Mouse (Mus musculus) gonadal fat pad, adult 2 months (tissue): ENCODE results near the gene Arhgef28. TPM values are rescaled to one million over a fixed set of nuclear protein-coding genes. Genes with fewer than 3 reads are reported as not detected.

ENCODE experiments used
- DNase-seq: peaks from one replicate; pipeline ENCODE4 v3.0.0-alpha.2; 2012; ENCODE audit warnings: low read depth
- polyA plus RNA-seq: library from polyadenylated mRNA; depleted of rRNA; stranded (reverse); fragments of >200 nt; gene quantifications from 2 replicates; pipeline ENCODE4 v1.2.3, GENCODE M21; 2012; rRNA removed

Arhgef28 gene
- polyA plus RNA-seq, result 25.7 and 27.8 TPM in 2 replicates

- no peak for DNase-seq
Observed at GRCm38 (mm10) chr13:98205771-98206545, at the start of gene Arhgef28. TSS of gene Arhgef28 (minus strand) at chr13:98206439.

- DNase-seq, result no peak
Observed at GRCm38 (mm10) chr13:98254921-98255320, 48.7 kb upstream of the Arhgef28 start.

GRCm38 (mm10) chr13:98249594-98249993 lies 43.4 kb upstream of the Arhgef28 start:
- no peak for DNase-seq

- DNase-seq, result no peak
Observed at GRCm38 (mm10) chr13:98245386-98245785, 39.1 kb upstream of the Arhgef28 start.

GRCm38 (mm10) chr13:98244571-98245350 lies 38.5 kb upstream of the Arhgef28 start:
- DNase-seq, result no peak

GRCm38 (mm10) chr13:98241531-98242282 lies 35.5 kb upstream of the Arhgef28 start:
- no peak for DNase-seq

- no peak for DNase-seq
Observed at GRCm38 (mm10) chr13:98239978-98240641, 33.9 kb upstream of the Arhgef28 start.

- no peak for DNase-seq
Observed at GRCm38 (mm10) chr13:98235451-98235850, 29.2 kb upstream of the Arhgef28 start.

- no peak for DNase-seq
Observed at GRCm38 (mm10) chr13:98230511-98230910, 24.3 kb upstream of the Arhgef28 start.

- DNase-seq, result no peak
Observed at GRCm38 (mm10) chr13:98226225-98226624, 20.0 kb upstream of the Arhgef28 start.

GRCm38 (mm10) chr13:98222848-98223247 lies 16.6 kb upstream of the Arhgef28 start:
- DNase-seq, result no peak

GRCm38 (mm10) chr13:98210137-98210536 lies 3.9 kb upstream of the Arhgef28 start:
- DNase-seq, result no peak

- DNase-seq, result no peak
Observed at GRCm38 (mm10) chr13:98208842-98209241, 2.6 kb upstream of the Arhgef28 start.

GRCm38 (mm10) chr13:98206546-98206870 lies 269 bp upstream of the Arhgef28 start:
- DNase-seq, result no peak

- DNase-seq, result no peak
Observed at GRCm38 (mm10) chr13:98205111-98205510, 1.1 kb downstream of the Arhgef28 start.

GRCm38 (mm10) chr13:98204371-98204770 lies 1.9 kb downstream of the Arhgef28 start:
- no peak for DNase-seq

- no peak for DNase-seq
Observed at GRCm38 (mm10) chr13:98201436-98201835, 4.8 kb downstream of the Arhgef28 start.

GRCm38 (mm10) chr13:98192596-98192995 lies 13.6 kb downstream of the Arhgef28 start:
- no peak for DNase-seq

- no peak for DNase-seq
Observed at GRCm38 (mm10) chr13:98188500-98188899, 17.7 kb downstream of the Arhgef28 start.

GRCm38 (mm10) chr13:98187904-98188303 lies 18.3 kb downstream of the Arhgef28 start:
- no peak for DNase-seq

GRCm38 (mm10) chr13:98186179-98186578 lies 20.1 kb downstream of the Arhgef28 start:
- DNase-seq, result no peak

GRCm38 (mm10) chr13:98184632-98185031 lies 21.6 kb downstream of the Arhgef28 start:
- DNase-seq, result no peak
